Mouse (Mus musculus) embryonic fibroblast, embryonic 13.5 days (primary cell): ENCODE measurements at regions not wholly inside any gene's neighbourhood (a gene's known extent, or its start where the extent isn't known, plus 50 kb on each side); places are given as distances from the start of the nearest gene placed in this dataset.

Source experiments
- CTCF ChIP-seq: IDR thresholded peaks from 2 replicates; pipeline ENCODE4 v1.5.1; 2011; ENCODE audit warnings: mild to moderate bottlenecking, control low read depth, low read length, moderate library complexity, borderline replicate concordance; ENCODE audit not compliant: insufficient read depth
- POLR2A ChIP-seq: IDR thresholded peaks from 2 replicates; pipeline ENCODE4 v1.6.1; 2011; ENCODE audit warnings: low read depth, mild to moderate bottlenecking, control low read depth, low read length, moderate library complexity

GRCm38 (mm10) chr9:113511302-113511701 is 196.8 kb downstream of the Pdcd6ip start:
- TF ChIP-seq CTCF, result no peak
- no peak for TF ChIP-seq POLR2A
